Comparison of ENCODE assay signal across 13 mouse cellular contexts in the genomic region with DNA sequence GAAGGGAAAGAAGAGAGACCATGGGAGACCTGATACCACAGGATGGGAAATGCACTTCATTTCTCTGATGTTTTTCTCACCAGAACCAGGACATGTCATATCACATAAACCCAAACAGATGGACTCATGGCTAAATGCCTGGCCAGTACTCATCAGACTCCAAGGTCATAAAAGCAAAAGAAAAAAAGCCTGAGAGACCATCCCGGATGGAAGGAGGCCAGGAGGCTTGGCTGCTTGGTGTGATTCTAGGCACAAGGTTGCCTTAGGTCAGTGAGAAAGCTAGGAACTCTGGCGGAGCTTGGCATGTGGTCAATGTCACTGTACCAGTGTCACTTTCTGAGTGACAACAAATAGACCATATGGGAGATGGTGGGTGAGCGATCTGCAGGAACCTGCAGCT. TPM values are rescaled to one million over a fixed set of nuclear protein-coding genes. Genes with fewer than 3 reads are reported as not detected.
DNase-seq lines count a peak whose midpoint lies in the region; TF ChIP-seq lines count a peak whose summit lies in the region.
"Had no signal": no experiment of that assay in that cellular context is flagged by ENCODE, and none has a peak within 500 bp of the region (broad histone marks: within the 10 kb centered on the region; RNA-seq: fewer than 3 reads in every experiment).

No protein-coding gene starts in this region.

- no peaks in the 10 kb centered on the region for H3K4me1 ChIP-seq in liver, adult 2 months (ENCODE audit: control insufficient read depth, insufficient read depth, low read length)

- no peak for TF ChIP-seq CTCF in liver, adult 2 months (IDR thresholded peaks at IDR 0.05; ENCODE audit: low read depth, low read length)

- H3K27me3 ChIP-seq in liver, adult 2 months (ENCODE audit: control insufficient read depth, insufficient read depth, low read length), result no peaks in the 10 kb centered on the region

- no peaks in the 10 kb centered on the region for H3K36me3 ChIP-seq in liver, adult 2 months (ENCODE audit: control insufficient read depth, insufficient read depth, low read length)

- no peak for TF ChIP-seq POLR2A in liver, adult 2 months (IDR thresholded peaks at IDR 0.05; ENCODE audit: extremely low read depth, insufficient read depth, low read length)

- H3K79me2 ChIP-seq in liver, adult 2 months (ENCODE audit: control insufficient read depth, insufficient read depth, low read length), result no peaks in the 10 kb centered on the region

- WGBS in liver, adult 2 months, result 63% methylated on average over 3 of the region's 3 CpGs

- DNase-seq in liver, adult 2 months (ENCODE audit: extremely low read depth, low read depth, low spot score), result peak; percentile 16
- no peak for DNase-seq in liver
- DNase-seq in adrenal gland, postnatal 14 days, result peak; percentile 80
- DNase-seq in gastrocnemius, postnatal 25 days, result peak; percentile 26
- peak; percentile 43 for DNase-seq in ovary, postnatal 14 days (ENCODE audit: low spot score)
- DNase-seq in layer of hippocampus, adult 11-12 months (ENCODE audit: low spot score), result no peak
- DNase-seq in layer of hippocampus, postnatal 36 days, result no peak

- no peak overlapping the region for H3K4me3 ChIP-seq in liver, adult 2 months (ENCODE audit: insufficient read depth, low read depth, low read length)

- H3K9ac ChIP-seq in liver, adult 2 months (ENCODE audit: low read depth, low read length), result no peak overlapping the region

- no peak overlapping the region for H3K27ac ChIP-seq in liver, adult 2 months (replicated peaks; ENCODE audit: insufficient read depth, low read depth, low read length)

RNA-seq across cellular contexts. Expression of gene Bbs2, which starts 9.1 kb away (rescaled TPM):
- 2.5 and 2.9 TPM in 2 replicates for total RNA-seq in liver, adult 2 months (2014; rRNA removed)
- polyA plus RNA-seq in liver, adult 2 months (2012; rRNA removed), result 2.2 and 3.0 TPM in 2 replicates
- 14.3 and 19.6 TPM in 2 replicates for total RNA-seq in adrenal gland, postnatal 14 days (2021)
- 1 to 10 TPM; 1.5 to 2.3 TPM for total RNA-seq in gastrocnemius, postnatal 25 days (2021)
- 10 to 100 TPM; 21.7 to 27.3 TPM for total RNA-seq in layer of hippocampus, postnatal 36 days (2021)

RNA-seq across cellular contexts. Expression of gene Mt4, which starts 29.1 kb away (rescaled TPM):
- not detected in 2 replicates for total RNA-seq in liver, adult 2 months (2014; rRNA removed)
- not detected in 2 replicates for polyA plus RNA-seq in liver, adult 2 months (2012; rRNA removed)
- total RNA-seq in adrenal gland, postnatal 14 days (2021), result not detected in 2 replicates
- total RNA-seq in gastrocnemius, postnatal 25 days (2021), result not detected
- total RNA-seq in layer of hippocampus, postnatal 36 days (2021), result not detected
- total RNA-seq: gastrocnemius, postnatal 4 days; monocyte, adult 5-6 weeks had no signal
- polyA plus RNA-seq: limb, embryonic 11.5 days; Patski; small intestine, adult 2 months; urinary bladder, adult 2 months had no signal

RNA-seq across cellular contexts. Expression of gene Mt3, which starts 44.5 kb away (rescaled TPM):
- not detected in 2 replicates for total RNA-seq in liver, adult 2 months (2014; rRNA removed)
- polyA plus RNA-seq in liver, adult 2 months (2012; rRNA removed), result 0.21 TPM in 1 of 2 replicates, not detected in the other
- total RNA-seq in adrenal gland, postnatal 14 days (2021), result 4.3 and 8.4 TPM in 2 replicates
- total RNA-seq in gastrocnemius, postnatal 25 days (2021), result 1 to 10 TPM; 5.0 to 5.1 TPM
- 1,000 to 10,000 TPM; 1,130 to 1,248 TPM for total RNA-seq in layer of hippocampus, postnatal 36 days (2021)
- total RNA-seq: monocyte, adult 5-6 weeks had no signal
- polyA plus RNA-seq: Patski had no signal

Comparison
In these comparisons a context has a peak if more than half of its experiments do, and no peak if none do; other contexts are left out.
1. DNase-seq: peak in liver, adult 2 months (single experiment), adrenal gland, postnatal 14 days (single experiment), gastrocnemius, postnatal 25 days (single experiment) and ovary, postnatal 14 days (single experiment); none in liver (single experiment), layer of hippocampus, adult 11-12 months (single experiment) and layer of hippocampus, postnatal 36 days (0 of 2).
2. RNA of gene Mt3, which starts 44.5 kb away (total RNA-seq): 1,130 to 1,248 TPM in layer of hippocampus, postnatal 36 days; 5.0 to 5.1 TPM in gastrocnemius, postnatal 25 days, 4.3 to 8.4 TPM in adrenal gland, postnatal 14 days and not detected in liver, adult 2 months; every median in the first group is over 100 times any median in the second.